Mouse (Mus musculus): ENCODE measurements at regions not wholly inside any gene's neighbourhood (a gene's known extent, or its start where the extent isn't known, plus 50 kb on each side); places are given as distances from the start of the nearest gene placed in this dataset.

DNA sequence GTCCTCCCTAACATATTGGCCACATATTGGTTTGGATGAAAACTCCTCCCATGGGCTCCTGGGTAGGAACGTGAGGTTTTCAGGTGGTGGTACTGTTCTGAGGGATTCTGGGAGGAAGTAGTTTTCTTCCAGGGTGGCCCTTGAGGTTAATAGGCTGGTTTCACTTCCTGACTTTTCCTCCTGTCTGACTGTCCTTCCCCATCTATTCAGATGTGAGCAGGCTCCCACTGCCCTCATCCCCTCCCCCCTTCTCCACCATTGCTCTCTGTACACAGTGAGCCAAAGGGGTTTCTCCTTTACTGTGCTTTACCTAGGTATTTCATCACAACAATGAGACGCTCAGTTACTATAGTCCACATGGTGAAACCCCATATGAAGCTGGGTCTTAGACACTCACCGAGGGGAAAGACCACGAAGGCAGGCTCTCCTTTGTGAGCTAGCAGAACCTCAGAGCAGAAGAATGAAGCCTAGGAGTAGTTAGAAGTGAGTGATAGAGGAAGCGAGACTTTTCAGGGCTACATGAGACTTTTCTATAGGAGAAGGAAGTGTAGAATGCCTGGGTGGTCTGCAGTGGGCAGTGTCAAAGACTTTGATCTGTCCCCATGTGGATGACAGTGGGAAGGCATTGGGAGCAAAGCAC lies 135.3 kb downstream of the Cd83 start:
- DNase-seq: no peak

- no peak for DNase-seq
These were observed 145.8 kb downstream of the Cd83 start for GRCm38 (mm10) chr13:43930081-43930981.

DNA sequence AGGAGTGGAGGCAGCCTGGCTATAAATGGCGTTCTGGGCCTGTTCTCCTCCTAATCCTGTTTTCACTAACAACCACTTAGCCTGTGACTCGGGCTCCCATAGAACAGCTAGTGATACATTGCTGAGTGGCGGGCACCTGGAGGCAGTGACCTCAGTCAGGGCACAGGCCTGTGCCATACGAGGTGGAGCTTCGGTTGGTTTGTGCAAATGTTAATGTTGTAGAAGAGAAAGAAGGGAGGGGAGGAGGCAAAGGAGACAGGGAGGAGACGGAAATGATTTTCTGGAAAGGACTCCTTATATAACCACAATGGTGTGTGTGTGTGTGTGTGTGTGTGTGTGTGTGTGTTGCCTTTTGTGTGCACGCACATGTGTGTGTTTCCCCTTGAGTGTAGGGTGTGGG lies 148.4 kb downstream of the Cd83 start:
- DNase-seq: peak; percentile 9

GRCm38 (mm10) chr13:43935284-43935683 lies 150.7 kb downstream of the Cd83 start:
- DNase-seq: peak; percentile 43

GRCm38 (mm10) chr13:43936504-43936903 lies 151.9 kb downstream of the Cd83 start:
- no peak for DNase-seq

DNA sequence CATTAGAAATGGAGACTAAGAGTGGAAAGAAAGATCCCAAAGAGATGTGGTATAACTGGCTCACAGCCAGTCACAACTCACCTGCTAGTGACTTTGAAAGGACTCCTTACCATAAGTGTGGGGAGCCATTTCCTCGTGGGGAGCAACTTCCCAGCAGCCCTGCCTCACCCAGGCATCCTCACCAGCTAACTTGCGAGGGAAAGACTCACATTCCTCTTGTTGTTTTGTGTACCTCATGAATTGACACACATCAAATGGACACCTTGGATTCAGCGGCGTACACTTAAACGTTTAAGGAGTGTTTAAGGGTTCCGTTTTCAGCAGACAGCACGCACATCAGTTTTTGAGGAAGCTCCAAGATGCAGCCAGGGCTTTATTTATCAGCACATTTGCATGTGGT lies 154.0 kb downstream of the Cd83 start:
- no peak for DNase-seq

DNA sequence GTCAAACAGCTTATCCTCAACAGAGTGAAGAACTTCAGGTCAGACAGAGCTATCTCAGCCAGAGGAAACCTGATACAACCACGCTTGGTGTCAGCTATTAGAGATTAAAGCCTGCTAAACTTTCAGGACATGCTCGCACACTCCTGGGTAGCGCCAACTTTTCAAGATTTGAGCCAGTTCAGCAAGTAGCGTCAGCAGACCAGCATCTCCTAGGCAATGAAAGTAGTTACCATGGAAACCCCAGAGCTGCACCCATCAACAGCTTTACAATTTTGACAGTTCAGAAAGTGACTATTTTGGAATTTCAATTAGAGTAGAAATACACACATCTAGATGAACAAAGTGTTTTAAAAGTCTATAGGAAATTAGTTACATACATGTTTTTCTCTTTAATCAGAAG lies 154.8 kb downstream of the Cd83 start:
- DNase-seq: no peak

GRCm38 (mm10) chr13:43941731-43942130 lies 157.2 kb downstream of the Cd83 start:
- peak; percentile 23 for DNase-seq

DNA sequence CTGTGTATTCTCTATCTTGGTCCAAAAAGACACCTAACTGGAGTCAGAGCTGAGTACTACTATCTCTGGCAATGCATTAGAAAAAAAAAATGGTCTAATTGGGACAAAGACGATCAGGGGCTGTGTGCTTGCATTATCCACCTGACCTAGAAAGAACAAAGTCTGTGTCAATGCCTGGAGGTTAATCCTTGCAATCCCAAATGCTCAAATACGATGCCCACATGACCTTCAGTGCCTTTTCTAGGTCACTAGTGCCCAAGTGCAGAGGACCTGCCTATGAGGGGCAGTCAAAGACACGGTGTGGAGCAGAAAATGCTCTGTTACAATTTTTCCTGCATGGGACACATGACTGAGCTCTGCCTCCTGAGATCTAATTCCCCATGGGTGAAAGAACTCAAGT lies 164.0 kb downstream of the Cd83 start:
- no peak for DNase-seq

GRCm38 (mm10) chr13:43949740-43950643 lies 165.4 kb downstream of the Cd83 start:
- DNase-seq: no peak

DNA sequence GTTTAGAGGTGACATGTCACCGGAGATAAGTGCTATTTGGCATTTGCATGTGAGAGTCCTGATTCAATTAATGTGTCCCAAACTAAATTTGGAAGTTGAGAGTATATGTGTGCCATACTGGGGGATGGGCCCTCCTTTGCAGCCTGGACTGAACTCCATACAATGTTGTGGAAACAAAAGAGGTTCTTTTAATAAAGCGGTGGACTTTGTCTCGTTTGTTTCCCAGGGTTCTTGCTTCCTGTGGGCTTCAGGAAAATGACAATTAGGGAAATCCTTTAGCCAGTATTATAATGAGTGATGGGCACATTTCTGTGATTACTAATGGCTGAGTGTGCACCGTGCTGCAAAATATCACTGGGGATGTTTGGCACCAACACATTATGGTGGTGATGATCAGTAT lies 167.9 kb downstream of the Cd83 start:
- DNase-seq: no peak

GRCm38 (mm10) chr13:43952972-43953592 lies 168.5 kb downstream of the Cd83 start:
- no peak for DNase-seq

GRCm38 (mm10) chr13:43954714-43955393 lies 170.3 kb downstream of the Cd83 start:
- DNase-seq: peak; percentile 36

GRCm38 (mm10) chr13:43957046-43957445 lies 172.5 kb downstream of the Cd83 start:
- no peak for DNase-seq

- DNase-seq: no peak
These were observed 174.6 kb downstream of the Cd83 start for GRCm38 (mm10) chr13:43959121-43959572.

GRCm38 (mm10) chr13:43961047-43961690 lies 176.6 kb downstream of the Cd83 start:
- no peak for DNase-seq

GRCm38 (mm10) chr13:43961987-43962386 lies 177.4 kb downstream of the Cd83 start:
- no peak for DNase-seq

DNA sequence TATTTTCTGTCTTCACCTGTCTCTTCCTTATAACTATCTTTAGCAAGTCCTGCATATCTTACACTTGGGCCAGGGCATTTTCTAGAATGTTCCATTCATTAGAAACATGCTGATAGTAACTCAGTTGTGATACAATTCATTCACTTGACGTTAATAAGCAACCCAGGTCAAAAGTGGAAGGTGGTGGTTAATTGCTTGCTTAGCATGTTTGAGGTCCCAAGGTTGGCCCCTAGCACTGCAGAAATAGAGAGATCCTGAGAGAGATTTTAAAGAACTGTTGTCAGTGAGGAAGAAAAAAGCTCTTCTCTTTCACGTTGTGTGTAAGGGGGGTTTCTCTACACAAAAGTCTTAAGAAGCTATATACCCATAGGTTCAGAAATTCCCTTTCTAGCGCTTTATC lies 178.7 kb downstream of the Cd83 start:
- DNase-seq: no peak

DNA sequence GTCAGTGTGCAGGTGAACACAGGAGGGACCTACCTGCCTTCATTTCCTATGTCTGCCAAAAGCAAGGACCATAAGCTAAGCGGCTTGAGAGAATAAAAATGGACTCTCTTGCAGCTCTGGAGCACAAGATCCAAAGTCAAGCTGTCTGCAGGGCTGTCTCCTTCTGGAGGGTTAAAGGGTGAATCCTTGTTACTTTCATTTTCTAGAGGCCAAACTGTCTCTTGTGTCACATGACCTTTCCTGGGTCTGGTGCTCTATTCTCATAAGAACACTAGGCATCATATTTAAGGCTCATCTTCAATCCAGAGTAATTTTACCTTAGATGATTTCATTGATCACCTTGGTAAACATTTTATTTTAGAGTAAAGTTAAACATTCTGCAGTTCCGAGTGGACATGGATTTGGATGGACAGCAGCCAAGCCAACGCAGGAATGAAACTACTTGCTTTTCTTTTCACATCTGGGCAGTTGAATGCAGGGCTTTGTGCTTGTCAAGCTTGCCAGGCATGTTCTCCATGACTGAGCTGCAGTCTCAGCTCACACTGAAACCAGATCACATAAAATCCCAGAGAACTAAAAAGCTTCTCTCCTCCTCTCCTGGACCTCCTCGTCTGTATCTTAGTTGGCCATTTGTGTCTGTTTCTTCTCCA lies 180.8 kb downstream of the Cd83 start:
- no peak for DNase-seq

- no peak for DNase-seq
These were observed 182.9 kb downstream of the Cd83 start for GRCm38 (mm10) chr13:43967516-43967915.

GRCm38 (mm10) chr13:43972906-43973305 lies 188.3 kb downstream of the Cd83 start:
- no peak for DNase-seq
